Mouse (Mus musculus) liver, embryonic 14.5 days (tissue): ENCODE measurements around the gene Abcc4.

Source experiments
- CTCF ChIP-seq: IDR thresholded peaks from 2 replicates; pipeline ENCODE4 v1.5.1; 2016; ENCODE audit warnings: antibody characterized with exemption, low read depth, control low read depth
- EP300 ChIP-seq: IDR thresholded peaks from 2 replicates; pipeline ENCODE4 v1.6.1; 2016; ENCODE audit warnings: antibody characterized with exemption, low read depth

DNA sequence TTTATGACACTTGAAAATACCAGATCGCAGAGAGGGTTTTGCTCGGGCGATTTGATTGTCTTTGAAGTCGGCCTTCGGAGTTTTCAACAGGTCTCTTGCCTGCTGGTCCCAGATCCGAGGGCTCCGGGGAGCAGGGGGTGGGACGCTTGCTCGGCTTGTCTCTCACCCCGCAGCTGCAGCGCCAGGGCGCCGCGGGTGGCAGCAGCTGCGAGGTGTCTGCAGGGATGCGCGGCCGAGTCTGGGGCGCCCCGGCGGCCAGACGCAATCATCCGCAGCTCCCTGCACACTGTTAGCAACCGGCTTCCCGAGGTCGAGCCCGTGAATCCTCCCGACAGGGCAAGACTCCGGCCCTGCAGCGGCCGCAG, 269.2 kb downstream of the Abcc4 start:
- TF ChIP-seq CTCF: no peak
- no peak for TF ChIP-seq EP300
